Mouse (Mus musculus) neural tube, embryonic 11.5 days (tissue): Measurements from ENCODE around the gene Commd2. TPM values are rescaled to one million over a fixed set of nuclear protein-coding genes. Genes with fewer than 3 reads are reported as not detected.

ENCODE experiments used
- ATAC-seq: fragments of 200-750 bp; cut with Nextera tagmentation; 2 replicates; pipeline ENCODE4 v1.8.0; 2017; ENCODE audit warnings: moderate number of reproducible peaks, mild to moderate bottlenecking, moderate TSS enrichment, moderate library complexity; ENCODE audit not compliant: insufficient read depth, low FRiP score, low TSS enrichment
- DNase-seq: peaks from one replicate; pipeline ENCODE4 v3.0.0-alpha.2; 2015; ENCODE audit warnings: low spot score
- H3K27ac ChIP-seq: fragments of 300-500 bp; sonication (generic); 2 replicates; pipeline ENCODE4 v1.5.1; 2014; ENCODE audit warnings: low read depth, mild to moderate bottlenecking, low read length
- H3K27me3 ChIP-seq: fragments of 300-500 bp; sonication (generic); 2 replicates; pipeline ENCODE4 v1.6.1; 2014; ENCODE audit warnings: mild to moderate bottlenecking, low read length, mixed read lengths; ENCODE audit not compliant: control insufficient read depth, insufficient read depth
- H3K36me3 ChIP-seq: fragments of 300-500 bp; sonication (generic); 2 replicates; pipeline ENCODE4 v1.6.1; 2014; ENCODE audit warnings: mild to moderate bottlenecking, low read length, moderate library complexity, mixed read lengths; ENCODE audit not compliant: control insufficient read depth, insufficient read depth
- H3K4me1 ChIP-seq: fragments of 300-500 bp; sonication (generic); 2 replicates; pipeline ENCODE4 v1.6.1; 2014; ENCODE audit warnings: low read length, mixed read lengths; ENCODE audit not compliant: control insufficient read depth, insufficient read depth
- H3K4me2 ChIP-seq: fragments of 300-500 bp; sonication (generic); 2 replicates; pipeline ENCODE4 v1.6.1; 2014; ENCODE audit warnings: low read depth, mild to moderate bottlenecking, moderate library complexity
- H3K4me3 ChIP-seq: fragments of 300-500 bp; sonication (generic); 2 replicates; pipeline ENCODE4 v1.5.1; 2014; ENCODE audit warnings: low read depth, low read length
- H3K9ac ChIP-seq: fragments of 300-500 bp; sonication (generic); 2 replicates; pipeline ENCODE4 v1.6.1; 2014; ENCODE audit warnings: mild to moderate bottlenecking, low read length
- H3K9me3 ChIP-seq: fragments of 300-500 bp; sonication (generic); 2 replicates; pipeline ENCODE4 v1.6.1; 2016; ENCODE audit warnings: low read length; ENCODE audit not compliant: control insufficient read depth
- WGBS: fragments of 180-500 bp; shearing (Covaris S2); extraction: QIAGEN DNeasy Blood & Tissue Kit; methylation state at CpG from one replicate; pipeline ENCODE4 v1.1.7; 2014; 5-methylcytosine and 5-hydroxymethylcytosine counted together
- polyA plus RNA-seq: library from polyadenylated mRNA; unstranded; fragments of >200 nt; fragmentation: Nextera tagmentation; extraction: Ambion mirVana; gene quantifications from 2 replicates; pipeline ENCODE4 v1.2.1, GENCODE M21; 2014

Commd2 gene
- polyA plus RNA-seq, 1 experiment from 2014 or later: 87.1 TPM

DNA sequence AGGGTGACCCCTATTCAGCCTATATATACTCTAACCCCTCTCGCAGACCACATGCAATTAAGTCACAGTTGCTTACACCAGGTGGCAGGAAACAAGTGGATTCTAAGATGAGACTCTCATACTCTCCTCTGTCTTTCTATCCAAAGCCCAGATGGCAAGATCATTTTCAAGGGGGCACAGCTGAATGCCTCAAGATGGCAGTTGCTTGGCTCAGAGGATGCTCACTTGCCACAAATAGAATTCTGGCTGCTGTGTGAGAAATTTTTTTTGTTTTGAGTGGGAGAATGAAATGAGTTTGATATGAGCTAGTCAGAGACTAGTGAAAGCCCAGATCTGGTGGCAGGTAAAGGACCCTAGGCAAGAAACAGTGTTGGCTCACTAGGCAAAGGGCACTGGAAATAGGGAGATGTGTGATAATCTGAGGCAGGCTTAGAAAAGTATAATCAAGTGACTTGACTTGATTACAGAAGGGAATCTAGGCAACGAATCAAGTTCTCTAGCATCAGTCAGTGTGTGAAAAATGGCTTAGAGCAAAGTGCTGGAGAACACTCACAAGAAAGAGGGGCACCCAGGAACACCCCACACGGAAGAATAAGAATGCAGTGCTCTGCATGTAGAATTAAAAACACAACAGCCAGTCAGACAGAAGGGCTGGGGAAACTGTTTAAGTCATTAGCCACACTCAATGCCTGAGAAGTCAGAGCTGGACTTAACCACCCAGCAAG is 16.6 kb downstream of the Commd2 start:
- no peaks in the 10 kb centered on the region for H3K9me3 ChIP-seq
- no peak for DNase-seq
- H3K4me3 ChIP-seq: no peak overlapping the region
- no peak overlapping the region for H3K27ac ChIP-seq
- no peak overlapping the region for H3K4me2 ChIP-seq
- no peaks in the 10 kb centered on the region for H3K4me1 ChIP-seq
- ATAC-seq: no peak
- no peaks in the 10 kb centered on the region for H3K27me3 ChIP-seq
- no peaks in the 10 kb centered on the region for H3K36me3 ChIP-seq
- H3K9ac ChIP-seq: no peak overlapping the region
- 80% methylated on average over 3 of the region's 3 CpGs for WGBS

DNA sequence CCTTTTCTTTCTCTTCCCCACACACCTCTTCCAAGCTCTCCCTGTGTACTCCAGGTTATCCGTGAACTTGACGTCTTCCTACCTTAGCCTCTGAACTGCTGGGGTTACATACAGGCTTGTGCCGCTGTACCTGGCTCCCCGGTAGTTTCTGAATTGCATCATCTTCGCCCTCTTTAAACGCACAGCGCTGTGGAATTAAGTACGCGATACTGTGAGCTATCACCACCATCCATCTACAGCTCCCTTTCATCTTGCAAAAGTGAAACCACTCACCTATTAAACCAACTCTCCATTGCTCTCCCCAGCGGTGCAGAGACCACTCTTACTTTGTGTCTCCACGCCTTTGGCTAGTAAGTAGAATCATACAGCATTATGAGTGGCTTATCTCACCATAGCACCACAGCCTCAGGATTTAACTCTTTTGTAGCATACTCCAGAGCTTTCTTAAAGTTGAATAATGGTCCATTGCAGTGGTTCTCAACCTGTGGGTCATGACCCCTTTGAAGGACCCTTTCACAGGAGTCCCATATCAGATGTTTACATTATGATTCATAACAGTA is 24.5 kb downstream of the Commd2 start:
- ATAC-seq (no peak), DNase-seq (no peak)
- no peak overlapping the region for H3K27ac ChIP-seq

DNA sequence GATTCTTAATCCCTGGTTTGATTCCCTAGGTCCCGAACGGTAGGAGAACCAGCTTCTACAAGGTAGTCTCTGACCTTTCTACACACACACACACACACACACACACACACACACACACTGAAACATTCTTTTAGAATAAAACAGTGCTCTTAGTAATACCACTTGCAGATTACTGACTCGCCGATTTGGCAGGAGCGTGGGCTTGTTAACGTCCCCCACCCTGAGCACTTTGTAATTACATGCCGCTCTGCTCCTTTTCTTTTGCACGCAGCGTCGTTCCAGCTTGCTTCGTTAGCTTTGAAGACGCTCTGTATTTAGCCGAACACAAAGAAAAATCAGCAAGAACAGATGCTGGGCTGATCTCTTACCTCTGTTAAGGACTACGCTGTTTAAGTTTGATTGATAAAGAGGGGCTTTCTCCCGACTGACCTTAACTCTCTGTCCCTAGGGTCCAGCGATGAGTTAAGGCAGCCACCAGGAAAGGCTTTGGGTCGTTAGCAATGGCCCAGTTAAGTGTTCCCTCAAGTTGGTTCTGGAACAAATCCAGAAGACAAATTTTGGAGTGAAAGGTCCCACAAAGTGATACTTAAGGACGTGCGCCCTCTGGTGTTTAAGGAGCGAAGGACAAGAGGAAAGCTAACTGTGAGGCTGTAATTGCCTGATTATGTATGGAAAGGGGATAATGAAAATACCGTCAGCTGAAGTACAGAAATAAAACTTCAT is 26.1 kb downstream of the Commd2 start:
- peak; percentile 78 for DNase-seq
- no peaks in the 10 kb centered on the region for H3K9me3 ChIP-seq
- H3K4me1 ChIP-seq: no peaks in the 10 kb centered on the region
- no peak overlapping the region for H3K27ac ChIP-seq
- no peak overlapping the region for H3K4me3 ChIP-seq
- peak overlapping the region; percentile 30 for H3K4me2 ChIP-seq
- H3K9ac ChIP-seq: no peak overlapping the region
- H3K27me3 ChIP-seq: no peaks in the 10 kb centered on the region
- ATAC-seq: peak; percentile 55; the same call in 1 of the 2 replicates
- H3K36me3 ChIP-seq: no peaks in the 10 kb centered on the region
- WGBS: 27% methylated on average over 21 of the region's 21 CpGs

More for the DNA sequence above, 24.5 kb downstream of the Commd2 start:
- H3K9me3 ChIP-seq: no peaks in the 10 kb centered on the region
- H3K4me1 ChIP-seq: no peaks in the 10 kb centered on the region
- no peaks in the 10 kb centered on the region for H3K36me3 ChIP-seq
- 79% methylated on average over 11 of the region's 11 CpGs for WGBS
- no peak overlapping the region for H3K4me2 ChIP-seq
- no peak overlapping the region for H3K9ac ChIP-seq
- H3K4me3 ChIP-seq: no peak overlapping the region
- no peaks in the 10 kb centered on the region for H3K27me3 ChIP-seq

DNA sequence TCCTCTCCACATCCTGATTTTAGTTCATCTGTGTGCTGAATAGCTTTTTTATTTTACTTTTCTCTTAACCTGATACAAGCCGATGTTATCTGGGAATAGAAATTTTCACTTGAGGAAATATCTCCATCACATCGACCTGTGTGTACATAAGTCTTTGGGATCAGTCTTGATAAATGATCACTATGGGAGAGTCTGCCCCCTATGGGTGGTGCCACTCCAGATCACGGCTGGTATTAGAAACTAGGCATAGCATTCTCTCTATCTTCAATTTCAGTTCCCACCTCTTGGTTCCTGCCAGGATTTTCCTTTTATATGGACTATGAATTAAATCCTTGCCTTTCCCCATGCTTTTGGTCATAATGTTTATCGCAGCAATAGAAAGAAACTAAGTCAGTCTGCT is 31.8 kb downstream of the Commd2 start:
- Histone ChIP-seq H3K4me2 (no peak overlapping the region), H3K4me3 (no peak overlapping the region), H3K27ac (no peak overlapping the region), H3K9ac (no peak overlapping the region), H3K9me3 (no peaks in the 10 kb centered on the region), H3K36me3 (no peaks in the 10 kb centered on the region), H3K4me1 (no peaks in the 10 kb centered on the region), H3K27me3 (no peaks in the 10 kb centered on the region)
- WGBS: 78% methylated on average over 4 of the region's 4 CpGs
- no peak for DNase-seq
- ATAC-seq: no peak

DNA sequence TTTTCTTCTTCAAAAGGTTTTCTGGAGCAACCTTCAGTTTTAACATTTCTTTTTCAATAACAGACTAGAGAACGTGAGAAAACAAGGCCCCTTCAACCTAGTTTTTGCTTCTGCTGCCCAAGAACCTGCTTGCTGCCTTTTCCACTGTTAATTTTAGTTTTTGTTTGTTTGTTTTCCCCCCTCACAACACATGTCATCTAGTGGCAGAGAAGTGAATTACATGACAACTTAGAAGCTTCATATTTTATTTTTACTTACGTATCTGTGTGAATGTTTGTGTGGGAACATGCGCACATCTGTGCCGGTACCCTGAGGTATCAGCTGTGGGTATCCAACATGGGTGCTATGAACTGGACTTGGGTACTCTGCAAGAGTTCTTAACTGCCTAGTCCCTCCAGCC is 35.9 kb downstream of the Commd2 start:
- ATAC-seq (no peak), DNase-seq (no peak)
- Histone ChIP-seq H3K4me3 (no peak overlapping the region), H3K36me3 (no peaks in the 10 kb centered on the region), H3K9me3 (no peaks in the 10 kb centered on the region), H3K9ac (no peak overlapping the region), H3K27me3 (no peaks in the 10 kb centered on the region), H3K27ac (no peak overlapping the region), H3K4me2 (no peak overlapping the region), H3K4me1 (no peaks in the 10 kb centered on the region)
- 93% methylated on average over 4 of the region's 4 CpGs for WGBS

DNA sequence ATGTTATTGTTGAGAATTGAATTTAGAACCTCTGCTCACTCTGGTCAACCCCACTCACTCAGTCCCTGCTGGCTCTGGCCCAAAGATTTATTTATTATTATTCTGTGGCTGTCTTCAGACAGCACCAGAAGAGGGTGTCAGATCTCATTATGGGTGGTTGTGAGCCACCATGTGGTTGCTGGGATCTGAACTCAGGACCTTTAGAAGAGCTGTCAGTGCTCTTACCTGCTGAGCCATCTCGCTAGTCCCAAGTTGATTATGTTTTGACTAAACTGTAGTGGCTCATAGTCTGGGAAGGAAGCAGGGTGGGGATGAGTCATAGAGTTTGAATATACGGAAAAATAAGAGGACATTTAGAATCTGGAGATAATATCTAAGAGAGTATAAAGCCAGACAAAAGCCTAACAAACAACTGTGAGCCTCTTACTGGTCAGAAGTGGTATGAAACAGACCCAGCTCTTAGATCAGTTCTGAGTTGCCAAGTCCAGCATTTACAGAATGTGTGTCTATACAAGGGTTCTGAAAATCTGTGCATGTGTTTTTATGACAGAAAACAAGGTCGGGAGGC is 39.0 kb downstream of the Commd2 start:
- WGBS: 78% methylated on average over 3 of the region's 3 CpGs
- no peak for ATAC-seq

DNA sequence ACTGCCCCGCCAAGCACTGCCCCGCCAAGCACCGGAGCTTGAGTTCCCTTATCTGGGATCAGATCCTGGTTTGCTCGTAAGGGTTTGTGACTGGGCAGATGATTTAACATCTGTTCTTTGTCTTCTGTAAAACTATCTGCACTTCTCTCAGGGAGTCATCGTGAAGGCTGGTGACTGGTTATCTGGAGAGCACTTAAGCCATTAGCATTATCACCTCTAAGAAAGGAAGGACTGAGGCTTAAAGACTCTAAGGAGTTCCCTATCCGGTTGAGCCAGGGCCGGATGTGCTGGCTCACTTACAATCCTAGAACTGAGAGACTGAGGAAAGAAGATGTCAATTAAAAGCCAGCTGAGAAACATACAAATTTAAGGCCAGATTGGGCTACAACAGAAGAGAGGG is 39.7 kb downstream of the Commd2 start:
- Histone ChIP-seq H3K4me1 (no peaks in the 10 kb centered on the region), H3K27me3 (no peaks in the 10 kb centered on the region), H3K9ac (no peak overlapping the region), H3K9me3 (no peaks in the 10 kb centered on the region), H3K27ac (no peak overlapping the region), H3K4me2 (no peak overlapping the region), H3K4me3 (no peak overlapping the region), H3K36me3 (no peaks in the 10 kb centered on the region)
- no peak for ATAC-seq
- WGBS: 69% methylated on average over 7 of the region's 7 CpGs
- no peak for DNase-seq

More for the DNA sequence above, 39.0 kb downstream of the Commd2 start:
- Histone ChIP-seq H3K27me3 (no peaks in the 10 kb centered on the region), H3K36me3 (no peaks in the 10 kb centered on the region), H3K4me3 (no peak overlapping the region), H3K4me2 (no peak overlapping the region), H3K27ac (no peak overlapping the region), H3K9me3 (no peaks in the 10 kb centered on the region), H3K4me1 (no peaks in the 10 kb centered on the region), H3K9ac (no peak overlapping the region)
- DNase-seq: no peak

DNA sequence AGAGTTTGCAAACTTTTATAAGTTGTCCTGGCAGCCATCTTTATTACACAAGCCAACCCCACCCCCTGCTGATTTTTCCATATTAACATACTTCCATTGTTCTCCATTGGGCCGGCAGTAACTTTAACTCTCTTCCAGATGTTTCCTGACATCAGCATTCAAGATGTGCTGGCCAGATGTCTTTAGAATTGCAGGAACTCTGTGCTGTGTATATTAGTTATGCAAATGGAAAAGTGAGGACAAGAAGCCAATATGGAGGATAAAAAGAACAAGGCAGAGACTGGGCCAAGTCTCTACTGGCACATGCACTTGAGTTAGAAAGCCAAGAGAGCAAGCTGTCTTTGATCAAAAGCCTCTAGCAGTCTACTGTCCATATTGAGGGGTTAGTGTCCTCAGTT is 46.9 kb downstream of the Commd2 start:
- H3K9me3 ChIP-seq: no peaks in the 10 kb centered on the region
- ATAC-seq: no peak
- H3K9ac ChIP-seq: no peak overlapping the region
- no peaks in the 10 kb centered on the region for H3K4me1 ChIP-seq
- H3K4me3 ChIP-seq: no peak overlapping the region
- no peak overlapping the region for H3K27ac ChIP-seq
- H3K36me3 ChIP-seq: no peaks in the 10 kb centered on the region
- H3K4me2 ChIP-seq: no peak overlapping the region
- no peaks in the 10 kb centered on the region for H3K27me3 ChIP-seq
- no peak for DNase-seq
- 57% methylated on average over 1 of the region's 1 CpGs for WGBS
